Mouse (Mus musculus): ENCODE data around the gene Pla2g4e.
"Not testable (repeated sequence)": the region's sequence is repeated elsewhere in the genome, so short reads cannot be mapped to it uniquely, and the experiment has no call there.

Pla2g4e gene

DNA sequence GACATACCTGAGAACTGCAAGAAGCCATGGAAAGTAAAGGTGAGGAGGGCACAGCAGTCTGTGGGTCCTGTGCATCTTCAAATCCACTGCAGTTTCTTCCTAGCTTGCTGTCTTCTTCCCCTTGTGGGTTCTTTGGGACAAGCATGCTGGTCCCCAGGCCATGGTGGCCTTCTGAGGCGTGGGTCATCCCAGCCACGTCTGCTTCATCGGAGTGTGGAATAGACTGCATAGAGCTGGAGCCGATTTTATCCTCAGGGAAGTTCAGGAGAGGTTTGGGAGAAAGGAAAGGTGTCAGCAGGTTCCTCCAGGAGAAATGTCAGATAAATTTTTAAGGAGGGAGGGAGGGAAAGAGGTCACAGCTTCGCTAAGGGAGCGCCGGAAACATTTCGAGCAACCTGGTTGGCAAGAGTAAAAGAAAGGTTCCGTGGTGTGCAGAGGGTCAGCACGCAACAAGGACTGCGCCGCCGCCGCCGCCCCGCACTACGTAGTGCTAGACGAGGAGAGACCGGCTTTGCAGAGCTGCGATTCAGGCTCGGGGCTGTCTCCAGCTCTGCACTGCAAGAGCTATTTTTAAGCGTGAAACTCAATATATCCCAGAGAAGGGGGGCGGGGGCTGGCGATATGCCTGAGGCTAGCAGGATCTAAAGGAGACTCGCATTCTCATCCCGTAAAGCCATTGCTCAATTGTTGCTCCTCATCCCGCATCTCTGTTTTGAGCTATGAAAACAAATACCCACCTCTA is at the start of gene Pla2g4e:
Gene Pla2g4e, minus strand, starts transcription at position 657 of the 742 bp plus-strand sequence.
- no peak for DNase-seq (ENCODE audit: low read depth)

DNA sequence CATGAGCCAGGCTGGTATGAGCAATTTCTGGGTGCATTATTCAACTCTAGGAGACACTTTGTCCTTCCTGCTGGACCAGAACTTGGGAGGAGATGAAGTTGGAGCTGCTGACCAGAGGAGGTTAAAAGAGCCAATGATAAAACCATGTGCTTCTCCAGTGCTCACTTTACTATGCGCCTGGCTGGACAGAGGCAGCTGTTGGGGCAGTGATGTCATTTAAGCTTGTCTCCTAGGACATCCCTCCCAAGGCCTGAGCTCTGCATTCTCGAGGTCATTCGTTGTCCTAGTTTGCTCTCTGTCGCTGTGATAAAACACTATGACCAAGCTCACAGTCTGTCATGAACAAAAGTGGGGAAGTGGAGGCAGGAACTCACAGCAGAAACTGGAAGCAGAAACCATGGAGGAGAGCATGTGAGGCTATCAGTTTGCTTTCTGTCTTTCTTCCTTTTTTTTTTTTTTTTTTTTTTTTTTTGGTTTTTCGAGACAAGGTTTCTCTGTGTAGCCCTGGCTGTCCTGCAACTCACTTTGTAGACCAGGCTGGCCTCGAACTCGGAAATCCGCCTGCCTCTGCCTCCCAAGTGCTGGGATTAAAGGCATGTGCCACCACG is 46.4 kb upstream of the Pla2g4e start:
- no peak for DNase-seq (ENCODE audit: low read depth)

DNA sequence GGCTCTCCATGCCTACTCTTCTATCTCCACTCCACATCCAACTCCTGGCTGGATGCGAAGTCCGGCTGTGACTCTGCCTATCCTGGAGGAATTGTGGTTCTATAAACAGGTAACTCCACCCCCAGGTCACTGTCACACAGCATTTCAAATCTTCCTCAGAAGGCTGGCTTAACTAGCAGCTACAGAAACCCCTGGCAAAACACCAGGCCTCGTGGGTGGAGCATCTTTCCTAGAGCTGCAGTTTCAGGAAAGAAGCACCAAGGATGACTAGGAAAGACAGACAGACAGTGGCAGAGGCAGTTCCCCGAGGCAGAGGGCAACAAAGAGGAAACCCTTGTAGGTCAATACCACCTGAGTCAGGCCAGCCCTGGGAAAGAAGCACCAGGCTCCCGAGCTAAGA is 43.9 kb upstream of the Pla2g4e start, which contains the start of gene Pla2g4d:
Gene Pla2g4d, minus strand, starts transcription at position 203 of the 400 bp plus-strand sequence.
- no peak for DNase-seq (ENCODE audit: low read depth)

DNA sequence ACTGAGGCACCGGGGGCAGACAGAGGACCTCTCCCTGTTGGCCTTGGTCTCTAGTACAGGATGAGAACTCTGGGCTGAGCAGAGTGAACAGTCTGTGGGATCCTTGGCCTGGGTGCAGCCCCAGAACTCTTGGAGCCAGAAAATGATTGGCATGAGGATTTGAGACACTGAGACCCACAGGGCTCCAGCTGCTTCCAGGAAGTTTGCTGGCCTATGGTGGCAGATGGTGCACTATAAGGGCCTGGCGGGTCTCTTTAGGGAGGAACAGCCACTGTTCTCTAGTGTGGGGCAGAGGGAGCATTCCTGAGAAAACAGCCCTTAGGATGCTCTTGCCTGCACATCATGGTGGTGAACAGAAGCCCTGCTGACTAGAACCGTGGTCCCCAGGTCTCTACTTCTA is 43.3 kb upstream of the Pla2g4e start:
- DNase-seq (ENCODE audit: low read depth), result no peak

DNA sequence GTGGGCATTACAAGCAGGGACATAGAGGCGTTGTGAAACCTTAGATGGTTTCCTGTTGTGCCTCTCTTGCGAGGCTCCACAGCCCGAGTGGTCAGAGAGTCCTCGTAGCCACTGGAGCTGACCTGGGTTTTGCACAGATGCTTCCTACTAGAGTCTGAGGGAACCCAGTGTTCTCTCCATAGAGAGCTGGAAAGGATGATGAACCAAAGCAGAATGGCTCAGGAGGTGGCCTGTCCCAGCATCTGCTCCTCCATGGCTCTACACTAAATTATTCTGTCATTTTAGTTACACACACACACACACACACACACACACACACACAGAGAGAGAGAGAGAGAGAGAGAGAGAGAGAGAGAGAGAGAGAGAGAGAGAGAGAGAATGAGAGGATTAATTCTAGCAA is 40.5 kb upstream of the Pla2g4e start:
- no peak for DNase-seq (ENCODE audit: low read depth)

DNA sequence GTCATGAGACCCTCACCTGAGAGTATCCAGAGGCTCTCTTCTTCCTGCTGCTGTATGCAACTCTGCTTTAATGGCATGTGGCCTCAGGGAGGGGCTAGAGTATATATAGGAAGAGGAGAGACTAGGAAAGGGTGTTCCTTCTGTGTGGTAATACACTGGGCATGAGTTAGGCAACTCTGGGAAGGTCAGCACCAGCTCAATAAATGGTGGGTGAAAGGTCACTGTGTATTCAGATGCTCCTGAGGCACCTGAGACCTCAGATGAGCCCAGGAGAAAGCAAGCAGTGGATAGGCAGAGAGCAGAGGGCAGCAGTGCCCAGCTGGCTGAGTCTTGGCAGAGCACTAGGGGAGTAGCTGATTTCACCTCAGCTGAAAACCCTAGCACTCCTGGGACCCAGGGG is 39.6 kb upstream of the Pla2g4e start:
- no peak for DNase-seq (ENCODE audit: low read depth)

DNA sequence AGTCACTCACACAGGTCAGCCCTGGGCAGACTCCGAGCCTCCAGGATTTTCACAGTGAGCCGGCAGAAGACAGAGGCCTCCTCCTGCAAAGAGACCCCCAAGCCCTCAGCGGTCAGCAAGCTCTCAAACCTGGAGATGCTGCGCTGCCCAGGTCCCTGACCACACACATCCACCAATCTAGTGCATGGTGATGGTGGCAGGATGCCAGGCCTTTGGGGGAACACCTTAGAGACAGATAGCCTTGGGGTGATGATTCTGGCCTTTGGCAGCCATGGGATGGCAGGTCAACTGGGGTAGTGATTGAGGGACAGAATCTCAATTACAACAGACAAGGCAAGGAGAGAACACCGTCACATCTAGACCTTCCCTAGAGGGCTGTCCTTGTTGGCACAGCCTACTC is 39.0 kb upstream of the Pla2g4e start:
- no peak for DNase-seq (ENCODE audit: low read depth)

DNA sequence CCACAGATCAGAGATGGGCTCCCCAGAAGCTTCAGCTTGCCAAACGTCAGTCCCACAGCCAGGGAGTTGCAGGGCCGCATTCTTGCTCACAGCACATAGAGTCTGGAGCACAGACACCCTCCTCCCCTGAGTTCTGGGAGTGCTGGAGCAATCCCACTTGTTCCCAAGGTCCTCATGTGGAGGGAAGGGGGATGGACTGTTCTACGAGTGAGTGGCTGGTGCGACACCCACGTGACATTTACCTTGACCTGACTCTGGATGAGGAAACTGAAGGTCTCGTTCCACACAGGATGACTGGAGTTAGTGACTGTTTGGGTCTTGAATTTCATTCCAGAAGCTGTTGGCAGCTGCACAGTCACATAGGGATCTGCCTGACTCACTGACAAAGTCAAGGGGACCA is 38.4 kb upstream of the Pla2g4e start:
- DNase-seq (ENCODE audit: low read depth), result no peak

DNA sequence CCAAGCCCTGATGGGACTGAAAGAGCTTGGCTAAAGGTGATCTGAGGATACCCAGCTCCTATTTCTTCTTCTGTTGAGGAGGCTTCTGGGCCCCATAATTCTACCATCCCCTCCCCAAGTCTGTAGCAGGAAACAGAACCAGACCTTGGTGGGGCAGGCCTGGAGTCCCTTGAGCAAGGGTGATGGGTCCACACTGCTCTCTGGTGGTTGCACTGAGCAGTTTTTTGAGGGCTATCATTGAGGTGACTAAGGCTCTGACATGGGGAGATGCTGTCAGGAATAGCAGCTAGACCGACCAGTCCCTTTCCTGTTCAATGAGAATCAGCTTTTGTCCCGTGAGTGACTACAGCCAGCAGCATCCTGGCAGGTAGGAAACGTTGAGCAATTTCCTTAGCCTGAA is 36.1 kb upstream of the Pla2g4e start:
- no peak for DNase-seq (ENCODE audit: low read depth)

DNA sequence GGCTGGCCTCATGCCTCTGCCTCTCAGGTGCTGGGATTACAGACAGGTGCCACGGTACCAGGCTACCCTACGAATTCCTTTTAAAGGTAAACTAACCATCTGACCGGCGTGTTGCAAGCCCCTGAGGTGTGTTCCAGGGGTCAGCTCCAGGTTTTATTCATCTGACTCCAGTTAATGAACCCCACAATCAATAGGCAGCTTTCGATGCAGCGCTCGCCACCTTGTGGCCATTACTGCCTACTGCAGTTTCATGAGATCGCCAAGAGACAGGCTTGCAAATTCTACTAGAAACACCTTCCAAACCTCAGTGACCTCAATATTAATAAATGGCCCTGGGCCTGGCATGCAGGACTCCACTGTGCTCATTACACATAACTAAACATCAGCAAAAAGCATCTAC is 34.8 kb upstream of the Pla2g4e start:
- peak; percentile 59 for DNase-seq (ENCODE audit: low read depth)

DNA sequence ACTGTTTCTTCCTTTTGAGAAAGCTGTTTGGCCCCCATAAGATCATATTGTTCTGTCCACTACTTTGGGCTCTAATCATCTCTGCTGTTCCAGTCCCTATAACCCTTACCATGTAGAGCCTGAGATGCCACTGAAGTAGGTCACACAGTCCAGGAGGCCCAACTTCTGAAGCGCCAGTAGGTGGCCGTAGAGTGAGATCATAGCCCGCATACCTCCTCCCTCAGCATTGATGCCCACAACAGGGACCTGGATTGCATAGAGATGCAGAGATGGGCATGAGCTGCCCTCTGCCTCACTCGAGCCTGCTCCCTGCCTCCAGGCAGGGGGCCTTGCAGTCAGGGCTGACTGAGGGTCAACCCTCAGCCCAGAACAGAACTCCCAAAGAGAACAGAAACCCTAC is 31.8 kb upstream of the Pla2g4e start:
- no peak for DNase-seq (ENCODE audit: low read depth)

DNA sequence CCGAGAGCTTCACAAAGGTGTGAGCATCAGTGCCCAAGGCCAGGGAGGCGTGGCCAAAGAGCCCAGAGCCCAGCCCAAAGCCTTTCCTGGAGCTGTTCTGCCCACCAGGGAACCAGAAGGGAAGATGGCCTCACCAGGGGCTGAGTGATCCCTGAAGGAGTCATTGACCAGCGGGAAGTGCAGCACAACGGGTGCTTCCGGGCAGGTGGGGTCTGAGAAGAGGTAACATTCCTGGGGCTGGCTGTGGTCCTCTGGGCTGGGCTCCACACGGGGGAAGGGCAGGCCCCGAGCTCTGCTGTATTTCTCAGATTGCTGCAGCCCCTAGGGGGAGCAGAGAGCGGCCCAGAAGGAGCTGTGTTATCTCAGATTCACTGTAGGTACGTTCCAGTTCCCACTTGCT is 23.5 kb upstream of the Pla2g4e start:
- DNase-seq (ENCODE audit: low read depth), result no peak

DNA sequence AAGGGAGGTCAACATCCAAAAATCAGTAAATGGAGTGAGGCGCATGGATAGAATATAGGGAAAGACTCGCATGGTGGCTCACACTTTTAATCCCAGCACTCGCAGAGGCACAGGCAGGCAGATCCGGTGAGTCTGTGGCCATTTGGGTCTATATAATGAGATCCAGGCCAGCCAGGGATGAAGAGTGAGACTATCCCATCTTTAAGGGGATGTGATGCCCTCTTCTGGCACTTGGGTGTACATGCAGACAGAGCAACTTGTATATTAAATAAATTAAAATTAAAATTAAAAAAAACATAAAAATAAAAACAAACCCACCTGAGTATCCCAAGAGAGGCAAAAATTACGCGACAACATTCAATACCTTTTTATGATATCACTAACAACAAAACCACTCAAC is 20.4 kb upstream of the Pla2g4e start:
- no peak for DNase-seq (ENCODE audit: low read depth)

DNA sequence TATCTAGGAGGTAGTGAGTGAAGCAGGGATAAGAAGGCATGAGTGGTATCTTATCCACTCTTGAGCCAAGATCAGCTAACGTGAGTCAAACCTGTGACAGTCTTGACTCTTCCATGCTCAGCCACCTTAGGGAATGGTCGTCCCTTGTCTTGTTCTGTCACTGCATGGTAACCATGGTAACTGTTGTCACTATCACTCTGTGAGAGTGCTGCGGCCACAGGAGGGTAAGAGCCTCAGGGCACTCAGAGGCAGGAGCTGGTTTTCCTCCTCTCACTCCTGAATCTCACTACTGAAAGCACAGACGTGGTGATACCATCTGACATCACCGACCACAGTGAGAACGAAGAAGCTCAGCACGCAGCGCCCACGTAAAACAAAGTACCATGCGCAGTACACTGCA is 19.7 kb upstream of the Pla2g4e start:
- DNase-seq (ENCODE audit: low read depth), result no peak

DNA sequence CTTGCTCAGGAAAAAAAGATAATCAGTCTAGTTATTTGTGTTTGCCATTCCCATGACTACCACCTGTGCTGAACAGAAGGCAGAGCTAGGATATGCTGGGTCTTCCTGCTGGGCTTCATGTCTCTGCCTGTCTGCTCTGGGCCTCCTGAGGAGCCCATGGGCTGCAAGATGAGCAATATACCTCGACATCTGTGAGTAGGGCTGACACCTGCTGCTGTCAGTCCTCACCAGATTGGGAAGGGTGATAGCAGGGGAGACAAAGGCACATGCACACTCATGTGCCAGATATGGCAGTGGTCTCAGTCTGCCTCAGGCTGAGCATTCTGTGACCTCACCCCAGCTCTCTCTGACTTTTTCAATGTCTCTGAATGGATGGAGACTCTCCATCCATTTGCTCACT is 17.7 kb upstream of the Pla2g4e start:
- DNase-seq (ENCODE audit: low read depth), result no peak

DNA sequence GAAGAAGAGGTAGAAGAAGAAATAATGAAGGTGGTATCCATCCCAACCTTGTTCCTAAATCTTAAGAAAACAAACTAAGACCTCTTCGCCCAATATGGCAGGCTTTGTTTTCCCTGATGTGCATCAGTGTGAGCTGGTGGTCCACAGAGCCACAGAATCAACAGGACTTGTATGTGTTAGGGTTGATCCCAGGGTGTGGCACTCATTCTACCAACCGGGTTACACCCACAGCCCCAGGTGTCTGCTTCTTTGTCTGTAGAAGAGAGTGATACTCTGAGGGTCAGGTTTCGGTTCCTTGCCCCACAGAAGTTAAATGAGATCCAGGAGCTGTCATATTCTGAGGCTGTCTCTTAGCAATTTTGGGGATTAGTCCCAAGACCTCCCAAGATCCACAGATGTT is 16.2 kb upstream of the Pla2g4e start:
- no peak for DNase-seq (ENCODE audit: low read depth)

DNA sequence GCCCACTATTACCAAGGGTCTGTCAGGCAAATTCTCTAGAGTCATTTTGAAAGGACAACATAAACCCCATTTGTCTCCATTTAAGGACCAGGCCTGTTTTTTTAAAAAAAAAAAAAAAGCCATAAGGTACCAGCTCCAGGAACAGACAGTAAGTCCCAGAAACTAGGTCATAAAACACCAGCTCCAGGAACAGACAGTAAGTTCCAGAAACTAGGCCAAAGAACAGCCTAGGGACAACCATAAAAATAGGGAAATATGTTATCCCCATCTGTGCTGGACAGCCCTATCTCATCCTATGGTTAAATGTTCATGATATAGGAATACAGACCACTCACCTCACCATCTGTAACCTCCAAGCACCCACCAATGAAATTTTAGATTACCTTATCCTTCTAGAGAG is 11.1 kb upstream of the Pla2g4e start:
- DNase-seq (ENCODE audit: low read depth), result no peak

DNA sequence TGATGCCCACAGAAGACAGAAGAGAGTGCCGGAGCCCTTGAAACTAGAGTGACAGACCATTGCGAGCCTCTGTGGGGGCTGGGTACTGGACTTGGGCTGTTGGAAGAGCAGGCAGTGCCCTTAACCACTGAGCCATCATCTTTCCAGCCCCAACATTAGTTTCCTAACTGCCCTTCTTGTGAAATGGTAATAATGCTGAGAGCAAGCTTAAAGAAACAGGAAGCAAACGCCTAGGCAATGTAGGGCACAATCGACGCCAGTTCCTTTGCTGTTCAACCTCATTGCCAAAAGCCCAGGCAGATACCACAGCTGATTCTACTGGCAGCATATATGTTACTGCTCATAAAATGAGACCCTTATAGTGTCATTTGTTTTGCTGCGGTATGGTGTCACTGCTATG is 7.5 kb upstream of the Pla2g4e start:
- DNase-seq (ENCODE audit: low read depth), result no peak

DNA sequence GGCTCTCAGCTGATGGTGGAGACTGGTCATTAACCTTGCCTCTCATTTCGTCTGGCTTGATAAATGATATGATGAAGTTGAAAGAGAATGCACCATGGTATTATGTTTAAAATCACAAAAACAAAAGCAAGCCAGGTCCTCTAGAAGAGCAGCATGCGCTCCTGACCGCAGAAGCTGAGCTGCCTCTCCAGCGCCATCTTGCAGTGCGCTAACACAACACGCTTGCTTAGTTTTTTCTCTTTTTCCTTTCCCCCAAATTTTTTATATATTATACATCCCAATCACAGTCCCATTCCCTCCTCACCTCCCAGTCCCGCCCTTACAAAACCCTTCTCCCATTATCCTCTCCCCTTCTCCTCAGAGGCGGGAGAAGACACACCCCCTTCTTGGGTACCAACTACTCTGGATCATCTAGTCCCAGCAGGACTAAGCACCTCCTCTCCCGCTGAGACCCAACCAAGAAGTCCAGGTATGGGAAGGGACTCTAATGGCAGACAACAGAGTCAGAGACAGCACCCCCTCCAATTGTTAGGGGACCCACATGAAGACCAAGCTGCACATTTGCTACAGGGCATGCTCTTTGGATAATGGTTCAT is 384 bp upstream of the Pla2g4e start:
- no peak for DNase-seq (ENCODE audit: low read depth)

DNA sequence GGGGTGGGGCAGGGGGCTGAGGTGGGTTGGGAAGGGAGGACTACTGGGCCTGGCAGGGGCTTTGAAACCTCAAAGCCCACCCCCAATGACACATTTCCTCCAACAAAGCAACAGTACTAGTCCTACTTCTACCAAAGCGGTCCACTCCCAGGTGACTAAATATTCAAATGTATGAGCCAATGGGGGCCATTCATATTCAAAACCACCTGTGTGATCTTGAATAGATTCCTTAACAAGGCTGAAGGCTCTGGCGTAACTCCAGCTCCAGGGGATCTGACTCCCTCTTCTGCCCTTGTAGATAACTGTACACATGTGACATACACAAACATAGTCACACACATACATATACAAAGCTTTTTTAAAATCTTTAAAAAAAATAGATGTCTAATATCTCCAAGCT is 1.1 kb downstream of the Pla2g4e start:
- no peak for DNase-seq (ENCODE audit: low read depth)

DNA sequence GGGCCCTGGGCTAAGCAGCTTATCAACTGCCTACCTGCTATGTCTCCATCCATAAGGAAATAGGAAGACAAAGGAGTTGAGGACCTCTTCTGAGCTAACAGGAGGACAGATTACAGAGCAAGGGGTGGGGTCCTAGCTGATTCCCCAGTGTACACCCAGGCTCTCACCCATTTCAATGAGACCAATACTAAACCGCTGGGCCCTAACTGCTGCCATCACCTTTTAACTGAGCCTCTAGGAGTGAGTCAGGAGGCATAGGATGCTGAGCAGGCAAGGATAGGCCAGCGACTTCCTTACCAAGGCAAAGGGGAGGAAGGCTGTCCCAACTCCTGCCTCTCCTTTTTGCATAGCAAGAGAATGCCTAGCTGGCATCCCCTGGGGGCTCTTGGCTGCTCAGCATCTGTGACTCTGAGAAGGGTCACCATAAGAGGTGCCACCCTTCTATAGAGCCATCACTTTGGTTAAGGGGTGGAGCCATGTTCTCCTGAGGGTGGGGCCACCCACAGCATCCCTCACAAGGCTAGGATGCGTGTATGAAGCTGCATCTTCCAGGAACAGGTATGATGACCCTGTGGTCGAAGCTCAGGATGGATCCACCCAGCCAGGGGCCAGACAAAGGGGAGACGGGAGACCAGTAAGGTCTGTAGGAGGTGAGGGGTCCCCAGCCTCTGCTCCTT is 2.2 kb downstream of the Pla2g4e start:
- no peak for DNase-seq (ENCODE audit: low read depth)

DNA sequence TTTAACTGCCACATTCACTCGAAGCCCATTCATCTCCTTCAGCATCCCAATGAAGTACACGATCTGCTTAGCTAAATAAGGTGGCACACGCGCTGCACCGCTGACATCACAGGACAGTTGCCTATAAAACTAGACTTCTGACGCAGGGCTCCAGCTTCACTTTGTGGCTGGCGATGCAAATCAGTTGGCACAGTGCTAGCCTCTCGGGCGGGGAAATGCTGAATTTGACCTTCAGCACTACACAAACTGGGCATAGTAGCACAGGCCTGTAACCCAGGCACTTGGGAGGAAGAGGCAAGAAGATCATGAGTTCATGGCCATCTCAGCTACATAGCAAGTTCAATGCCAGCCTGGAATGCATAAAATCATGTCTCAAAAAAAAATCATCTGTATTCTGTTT is 6.4 kb downstream of the Pla2g4e start:
- not testable (repeated sequence) for DNase-seq (ENCODE audit: low read depth)

DNA sequence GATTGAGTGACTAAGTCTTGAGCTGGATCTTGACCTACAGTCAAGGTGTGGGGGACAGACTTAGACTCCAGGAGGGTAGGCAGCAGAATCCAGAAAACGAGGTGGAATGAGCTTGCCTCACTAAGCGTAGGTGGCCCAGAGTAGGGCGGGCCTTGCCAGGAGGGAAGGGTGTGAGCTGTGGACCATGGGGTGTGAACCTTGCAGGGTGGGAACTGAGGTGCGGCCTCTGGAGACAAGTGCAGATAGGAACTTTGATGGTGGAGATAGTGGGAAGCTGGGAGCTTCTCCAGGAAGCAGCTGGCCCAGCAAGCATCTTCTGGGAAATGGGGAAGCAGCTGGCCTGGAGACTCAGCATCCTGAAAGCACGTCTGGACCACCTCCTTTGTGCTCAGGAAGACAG is 7.4 kb downstream of the Pla2g4e start:
- no peak for DNase-seq (ENCODE audit: low read depth)
